Mouse (Mus musculus) kidney, postnatal 0 days (tissue): ENCODE measurements around the gene Ush2a. TPM values are rescaled to one million over a fixed set of nuclear protein-coding genes. Genes with fewer than 3 reads are reported as not detected.

Experiments used
- ATAC-seq: fragments of 200-750 bp; cut with Nextera tagmentation; replicated peaks from 2 replicates; pipeline ENCODE4 v1.8.0; 2017; ENCODE audit warnings: low read depth, moderate number of reproducible peaks, moderate TSS enrichment, moderate library complexity; ENCODE audit not compliant: low FRiP score
- DNase-seq: peaks from one replicate; pipeline ENCODE4 v3.0.0-alpha.2; 2016; ENCODE audit warnings: low spot score
- H3K27ac ChIP-seq: fragments of 300-500 bp; sonication (generic); 2 replicates; pipeline ENCODE4 v1.5.1; 2014; ENCODE audit warnings: mild to moderate bottlenecking
- H3K27me3 ChIP-seq: fragments of 300-500 bp; sonication (generic); 2 replicates; pipeline ENCODE4 v1.6.1; 2014; ENCODE audit warnings: low read length, mixed read lengths; ENCODE audit not compliant: insufficient read depth
- H3K36me3 ChIP-seq: fragments of 300-500 bp; sonication (generic); 2 replicates; pipeline ENCODE4 v1.6.1; 2014; ENCODE audit warnings: low read length, mixed read lengths; ENCODE audit not compliant: insufficient read depth
- H3K4me1 ChIP-seq: fragments of 300-500 bp; sonication (generic); replicated peaks from 2 replicates; pipeline ENCODE4 v1.6.1; 2014; ENCODE audit warnings: antibody characterized with exemption, low read length, mixed read lengths; ENCODE audit not compliant: insufficient read depth
- H3K4me2 ChIP-seq: fragments of 300-500 bp; sonication (generic); 2 replicates; pipeline ENCODE4 v1.6.1; 2014; ENCODE audit warnings: mild to moderate bottlenecking, low read length, moderate library complexity, mixed read lengths
- H3K4me3 ChIP-seq: fragments of 300-500 bp; sonication (generic); replicated peaks from 2 replicates; pipeline ENCODE4 v1.5.1; 2014; ENCODE audit warnings: low read depth, low read length
- H3K9ac ChIP-seq: fragments of 300-500 bp; sonication (generic); 2 replicates; pipeline ENCODE4 v1.6.1; 2014; ENCODE audit warnings: low read depth, low read length
- H3K9me3 ChIP-seq: fragments of 300-500 bp; sonication (generic); replicated peaks from 2 replicates; pipeline ENCODE4 v1.6.1; 2016; ENCODE audit warnings: low read length, inconsistent platforms, mixed read lengths
- CTCF ChIP-seq: IDR thresholded peaks from 2 replicates; pipeline ENCODE4 v1.5.1; 2016; ENCODE audit warnings: antibody characterized with exemption, low read depth, mild to moderate bottlenecking, moderate library complexity
- WGBS: fragments of 180-500 bp; shearing (Covaris S2); extraction: QIAGEN DNeasy Blood & Tissue Kit; methylation state at CpG from one replicate; pipeline ENCODE4 v1.1.7; 2014; 5-methylcytosine and 5-hydroxymethylcytosine counted together
- polyA plus RNA-seq: library from polyadenylated mRNA; unstranded; fragments of >200 nt; fragmentation: Nextera tagmentation; extraction: Ambion mirVana; gene quantifications from 2 replicates; pipeline ENCODE4 v1.2.1, GENCODE M21; 2015

Gene Ush2a
- polyA plus RNA-seq, 1 experiment from 2014 or later: not detected

DNA sequence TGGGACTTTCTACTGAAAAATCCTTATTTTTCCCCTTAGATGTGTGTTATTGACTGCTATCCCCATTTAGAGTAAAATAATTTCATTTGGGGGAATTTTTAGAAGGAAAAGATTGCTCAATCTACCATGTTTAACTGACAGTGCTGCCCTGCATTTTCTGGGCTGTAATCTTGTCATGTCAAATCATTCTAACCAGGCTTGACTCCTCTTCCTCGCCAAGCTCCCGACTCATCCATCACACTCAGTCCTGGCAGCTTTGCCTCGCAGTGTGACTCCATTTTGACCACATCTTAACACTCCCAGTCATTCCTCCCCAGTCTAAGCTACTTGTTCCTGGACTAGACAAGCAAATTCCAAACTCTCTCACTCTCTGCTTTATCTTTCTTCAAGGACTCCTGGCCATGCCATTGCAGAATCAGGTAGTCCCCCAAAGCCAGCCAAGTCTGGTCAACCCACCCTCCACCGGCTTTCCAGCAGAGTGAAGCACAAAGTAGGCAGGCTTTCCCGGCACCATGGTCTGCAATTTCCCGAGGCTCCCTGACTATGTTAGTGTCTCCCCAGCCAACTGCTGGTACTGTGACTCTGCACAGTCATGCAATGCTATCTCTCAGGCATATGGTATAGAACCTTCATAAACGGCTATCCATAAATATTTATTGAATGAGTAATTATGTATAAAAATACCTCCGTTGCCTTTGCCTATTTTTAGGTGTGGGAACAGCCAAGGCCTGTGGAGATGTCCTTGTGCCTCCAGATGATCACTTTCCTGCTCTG, 146.0 kb downstream of the Ush2a start:
- no peak overlapping the region for H3K27ac ChIP-seq
- H3K27me3 ChIP-seq: no peaks in the 10 kb centered on the region
- DNase-seq: no peak
- H3K4me2 ChIP-seq: no peak overlapping the region
- no peak for ATAC-seq
- no peaks in the 10 kb centered on the region for H3K9me3 ChIP-seq
- no peaks in the 10 kb centered on the region for H3K4me1 ChIP-seq
- no peaks in the 10 kb centered on the region for H3K36me3 ChIP-seq
- 80% methylated on average over 8 of the region's 8 CpGs for WGBS
- no peak overlapping the region for H3K4me3 ChIP-seq
- H3K9ac ChIP-seq: no peak overlapping the region
- TF ChIP-seq CTCF: no peak

GRCm38 (mm10) chr1:188410547-188410946, 148.7 kb downstream of the Ush2a start:
- Histone ChIP-seq H3K9ac (no peak overlapping the region), H3K4me1 (no peaks in the 10 kb centered on the region), H3K4me2 (no peak overlapping the region), H3K27me3 (no peaks in the 10 kb centered on the region), H3K9me3 (no peaks in the 10 kb centered on the region), H3K4me3 (no peak overlapping the region), H3K36me3 (no peaks in the 10 kb centered on the region), H3K27ac (no peak overlapping the region)
- WGBS: 78% methylated on average over 3 of the region's 3 CpGs
- TF ChIP-seq CTCF: no peak
- ATAC-seq (no peak), DNase-seq (no peak)

- no peaks in the 10 kb centered on the region for H3K27me3 ChIP-seq
- no peak overlapping the region for H3K27ac ChIP-seq
- no peak for TF ChIP-seq CTCF
- no peak overlapping the region for H3K4me3 ChIP-seq
- DNase-seq (no peak), ATAC-seq (no peak)
- WGBS: 79% methylated on average over 2 of the region's 2 CpGs
- no peak overlapping the region for H3K9ac ChIP-seq
- H3K9me3 ChIP-seq: no peaks in the 10 kb centered on the region
- no peaks in the 10 kb centered on the region for H3K36me3 ChIP-seq
- no peaks in the 10 kb centered on the region for H3K4me1 ChIP-seq
- H3K4me2 ChIP-seq: no peak overlapping the region
Measured at GRCm38 (mm10) chr1:188420543-188420942, 158.7 kb downstream of the Ush2a start.

DNA sequence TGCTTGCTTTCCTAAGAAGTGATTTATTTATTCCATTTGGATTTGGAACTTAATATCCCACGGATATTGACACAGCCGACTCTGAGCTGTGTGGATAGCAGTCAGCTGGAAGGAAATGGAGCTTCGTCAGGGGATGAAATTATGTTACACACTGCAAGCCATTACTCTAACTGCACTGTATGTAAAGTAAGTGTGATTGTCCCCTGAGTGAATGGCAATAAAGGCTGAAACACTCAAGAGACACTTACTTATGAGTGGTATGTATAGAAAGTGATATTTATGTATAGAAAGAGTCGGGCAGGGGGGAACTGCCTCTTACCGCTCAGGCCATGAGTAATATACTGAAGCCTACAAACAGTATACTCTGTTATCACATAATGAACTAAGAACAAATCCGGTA, 166.3 kb downstream of the Ush2a start:
- DNase-seq (peak; percentile 2), ATAC-seq (no peak)
- Histone ChIP-seq H3K4me1 (no peaks in the 10 kb centered on the region), H3K4me2 (no peak overlapping the region), H3K9me3 (no peaks in the 10 kb centered on the region), H3K27me3 (no peaks in the 10 kb centered on the region), H3K27ac (no peak overlapping the region), H3K36me3 (no peaks in the 10 kb centered on the region), H3K4me3 (no peak overlapping the region), H3K9ac (no peak overlapping the region)
- 53% methylated on average over 6 of the region's 6 CpGs for WGBS
- no peak for TF ChIP-seq CTCF

DNA sequence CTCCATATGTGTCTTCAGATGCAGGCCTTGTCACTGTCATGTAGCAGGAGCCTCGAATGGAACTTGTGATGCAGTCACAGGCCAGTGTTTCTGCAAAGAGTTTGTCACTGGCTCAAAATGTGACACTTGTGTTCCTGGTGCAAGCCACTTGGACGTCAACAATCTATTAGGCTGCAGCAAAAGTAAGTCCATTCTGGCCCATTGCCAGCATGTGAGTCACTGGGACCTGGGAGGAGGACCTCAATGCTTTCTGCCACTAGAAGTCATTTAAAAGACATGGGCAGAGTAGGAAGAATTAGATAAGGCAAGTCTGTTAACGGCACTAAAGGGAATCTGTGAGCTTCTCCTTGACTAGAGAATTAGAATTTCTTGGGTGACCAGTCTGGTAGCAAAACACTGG, 168.9 kb downstream of the Ush2a start:
- Histone ChIP-seq H3K4me2 (no peak overlapping the region), H3K9ac (no peak overlapping the region), H3K27ac (no peak overlapping the region), H3K4me3 (no peak overlapping the region), H3K9me3 (no peaks in the 10 kb centered on the region), H3K36me3 (no peaks in the 10 kb centered on the region), H3K4me1 (no peaks in the 10 kb centered on the region), H3K27me3 (no peaks in the 10 kb centered on the region)
- 52% methylated on average over 3 of the region's 3 CpGs for WGBS
- DNase-seq: no peak
- TF ChIP-seq CTCF: no peak
- no peak for ATAC-seq

GRCm38 (mm10) chr1:188447964-188448363, 186.1 kb downstream of the Ush2a start:
- DNase-seq (no peak), ATAC-seq (no peak)
- no peak overlapping the region for H3K4me2 ChIP-seq
- no peak overlapping the region for H3K4me3 ChIP-seq
- H3K4me1 ChIP-seq: no peaks in the 10 kb centered on the region
- 67% methylated on average over 5 of the region's 5 CpGs for WGBS
- TF ChIP-seq CTCF: peak; percentile 28; the same call in 1 of the 2 replicates
- H3K27me3 ChIP-seq: no peaks in the 10 kb centered on the region
- H3K9me3 ChIP-seq: no peaks in the 10 kb centered on the region
- no peak overlapping the region for H3K27ac ChIP-seq
- no peaks in the 10 kb centered on the region for H3K36me3 ChIP-seq
- no peak overlapping the region for H3K9ac ChIP-seq
